Mouse (Mus musculus): ENCODE results near the gene Mfsd4b5. TPM values are rescaled to one million over a fixed set of nuclear protein-coding genes. Genes with fewer than 3 reads are reported as not detected.
"Not testable (repeated sequence)": the region's sequence is repeated elsewhere in the genome, so short reads cannot be mapped to it uniquely, and the experiment has no call there.

Gene Mfsd4b5
- polyA plus RNA-seq, 1 experiment = 0.74 TPM

DNA sequence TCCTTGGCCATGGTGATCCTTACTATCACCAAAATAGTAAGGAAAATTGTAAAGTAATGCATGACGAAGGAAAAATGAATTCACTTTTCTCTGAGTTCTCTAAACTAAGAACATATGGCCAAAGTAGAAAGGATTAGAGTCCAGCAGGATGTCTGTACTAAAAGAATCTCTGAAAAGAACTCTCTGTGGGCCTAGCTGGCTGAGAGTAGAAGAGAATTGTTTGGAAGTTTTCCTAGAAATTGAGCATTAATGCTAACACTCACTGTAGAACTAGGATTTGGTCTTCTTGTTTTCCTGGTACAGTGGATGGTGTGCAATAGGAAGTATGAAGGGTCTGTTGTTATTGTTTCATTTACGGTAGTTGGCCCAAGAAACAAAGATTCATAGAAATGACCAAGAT is 31.3 kb downstream of the Mfsd4b5 start:
- H3K36me3 ChIP-seq (ENCODE audit: control insufficient read depth, insufficient read depth, low read length) = peaks cover 3% of the 10 kb centered on the region
- WGBS = 89% methylated on average over 2 of the region's 2 CpGs
- H3K27ac ChIP-seq (ENCODE audit: insufficient read depth, low read depth, low read length) = no peak overlapping the region
- peaks cover 2% of the 10 kb centered on the region; the same call in 1 of the 2 replicates for H3K4me1 ChIP-seq (ENCODE audit: control insufficient read depth, insufficient read depth, insufficient read length, low read length)
- no peak overlapping the region for H3K4me3 ChIP-seq (ENCODE audit: low read depth, low read length)
- no peaks in the 10 kb centered on the region for H3K27me3 ChIP-seq (ENCODE audit: control insufficient read depth, insufficient read depth, low read length)
- no peak for TF ChIP-seq POLR2A (IDR thresholded peaks at IDR 0.05; ENCODE audit: low read depth, low read length)
- TF ChIP-seq CTCF (IDR thresholded peaks at IDR 0.05; ENCODE audit: extremely low read depth, insufficient read length, insufficient replicate concordance, low read depth, low read length) = no peak

DNA sequence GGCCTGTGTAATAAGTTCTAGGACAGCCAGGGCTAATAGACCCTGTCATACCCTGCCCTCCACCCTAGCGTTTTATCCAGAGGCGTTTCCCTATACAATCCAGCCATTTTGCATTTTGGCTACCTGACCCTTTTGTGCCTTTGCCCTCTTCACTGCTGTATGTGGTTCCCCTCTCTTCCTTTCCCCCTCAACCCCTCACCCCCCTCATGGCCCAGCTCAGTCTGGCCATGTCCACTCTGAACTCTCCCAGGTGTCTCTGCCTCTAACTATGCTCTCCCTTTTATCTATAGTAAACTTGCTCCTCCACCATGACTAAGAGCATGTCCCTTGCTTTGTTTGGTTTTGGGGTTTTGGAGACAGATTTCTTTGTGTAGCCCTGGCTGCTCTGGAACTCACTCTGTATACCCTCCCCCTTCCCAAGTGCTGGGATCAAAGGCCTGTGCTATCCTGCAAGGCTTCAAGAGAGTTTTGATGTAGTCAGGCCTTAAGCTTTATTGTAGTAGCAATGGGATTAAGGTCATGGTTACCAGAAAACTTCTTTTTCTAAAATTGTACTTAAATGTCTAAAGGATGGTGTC is 37.0 kb downstream of the Mfsd4b5 start:
- no peak overlapping the region for H3K4me3 ChIP-seq (ENCODE audit: low read depth, low read length)
- TF ChIP-seq POLR2A (IDR thresholded peaks at IDR 0.05; ENCODE audit: low read depth, low read length) (no peak), CTCF (IDR thresholded peaks at IDR 0.05; ENCODE audit: extremely low read depth, insufficient read length, insufficient replicate concordance, low read depth, low read length) (no peak)
- no peaks in the 10 kb centered on the region for H3K4me1 ChIP-seq (ENCODE audit: control insufficient read depth, insufficient read depth, insufficient read length, low read length)
- H3K27ac ChIP-seq (ENCODE audit: insufficient read depth, low read depth, low read length) = no peak overlapping the region
- H3K27me3 ChIP-seq (ENCODE audit: control insufficient read depth, insufficient read depth, low read length) = no peaks in the 10 kb centered on the region
- WGBS = 87% methylated on average over 2 of the region's 2 CpGs
- H3K36me3 ChIP-seq (ENCODE audit: control insufficient read depth, insufficient read depth, low read length) = peaks cover 12% of the 10 kb centered on the region

DNA sequence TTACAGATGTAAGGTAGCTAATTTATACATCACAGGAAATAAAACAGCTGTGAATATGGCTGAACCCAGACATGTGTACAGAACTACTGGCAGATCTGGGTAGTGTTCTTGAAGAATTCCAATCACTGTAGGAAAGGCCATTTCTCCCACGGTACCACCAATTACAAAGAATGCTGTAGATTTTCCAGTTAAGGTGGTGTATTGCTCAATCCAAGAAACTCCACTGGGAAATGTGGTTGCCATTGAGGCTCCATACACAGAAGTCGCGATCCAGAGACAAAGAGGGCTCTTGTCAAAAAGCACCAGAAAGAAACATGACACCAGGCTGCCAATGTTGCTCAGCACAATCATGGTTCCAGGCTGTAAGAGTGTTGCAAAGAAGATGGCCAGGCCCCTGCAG is 39.3 kb downstream of the Mfsd4b5 start:
- not testable (repeated sequence) for H3K27me3 ChIP-seq (ENCODE audit: control insufficient read depth, insufficient read depth, low read length); H3K4me3 ChIP-seq (ENCODE audit: low read depth, low read length); H3K4me1 ChIP-seq (ENCODE audit: control insufficient read depth, insufficient read depth, insufficient read length, low read length); H3K27ac ChIP-seq (ENCODE audit: insufficient read depth, low read depth, low read length)
- WGBS = 93% methylated on average over 3 of the region's 3 CpGs
- H3K36me3 ChIP-seq (ENCODE audit: control insufficient read depth, insufficient read depth, low read length) = peaks cover 12% of the 10 kb centered on the region

DNA sequence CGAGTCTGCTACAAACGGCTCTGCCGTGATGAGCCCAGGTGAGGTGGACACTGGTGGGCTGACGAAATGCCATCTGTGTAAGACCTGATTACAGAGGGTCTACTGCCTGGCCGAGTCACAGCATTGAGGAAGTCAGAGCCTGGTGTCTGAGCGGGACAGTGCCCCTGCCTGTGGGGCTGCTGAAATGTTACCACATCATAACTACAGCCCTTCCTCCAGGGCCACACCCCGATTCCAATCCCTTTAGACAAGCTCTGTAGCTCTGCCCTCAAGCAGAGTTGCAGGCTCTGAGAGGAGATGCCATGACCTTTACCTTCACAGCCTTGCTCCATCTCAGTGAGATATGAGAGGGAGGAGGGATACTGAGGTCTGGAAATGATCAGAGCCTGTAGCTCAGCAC is 49.9 kb downstream of the Mfsd4b5 start:
- H3K4me1 ChIP-seq (ENCODE audit: control insufficient read depth, insufficient read depth, insufficient read length, low read length) = no peaks in the 10 kb centered on the region; the same call in 1 of the 2 replicates

DNA sequence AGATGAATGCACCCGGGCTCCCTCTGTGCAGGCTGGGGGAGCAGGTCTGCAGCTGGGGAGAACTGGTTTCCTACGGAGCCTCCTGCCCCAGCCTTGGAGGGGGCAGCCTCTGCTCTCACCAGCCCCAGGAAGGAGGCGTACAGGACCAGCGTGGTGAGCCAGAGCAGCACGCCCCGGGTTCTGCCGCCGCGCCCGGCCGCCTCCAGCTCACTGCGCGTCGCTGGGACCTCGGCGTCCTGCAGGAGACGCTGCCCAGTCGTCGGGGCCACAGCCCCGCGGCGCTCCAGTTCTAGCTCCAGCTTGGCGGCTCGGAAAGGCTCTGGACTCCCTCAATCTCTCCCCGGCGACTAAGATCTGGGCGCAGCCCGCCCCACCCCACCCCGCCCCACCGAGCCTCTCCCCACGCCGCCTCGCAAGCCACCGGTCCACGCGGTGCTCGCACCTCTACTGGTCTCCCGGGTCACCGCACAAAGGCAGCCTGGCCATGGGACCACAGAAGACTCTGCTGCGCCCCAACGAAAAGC is 59.8 kb downstream of the Mfsd4b5 start, which contains the start of gene Mfsd4b2:
Mfsd4b2 (minus strand) TSS at position 308 of the 524 bp plus-strand sequence.
- H3K27me3 ChIP-seq (ENCODE audit: control insufficient read depth, insufficient read depth, low read length) = no peaks in the 10 kb centered on the region
- 3% methylated on average over 41 of the region's 41 CpGs for WGBS
- no peaks in the 10 kb centered on the region for H3K36me3 ChIP-seq (ENCODE audit: control insufficient read depth, insufficient read depth, low read length)
- TF ChIP-seq CTCF (IDR thresholded peaks at IDR 0.05; ENCODE audit: extremely low read depth, insufficient read length, insufficient replicate concordance, low read depth, low read length) (no peak), POLR2A (IDR thresholded peaks at IDR 0.05; ENCODE audit: low read depth, low read length) (peak; percentile 54; the same call in 1 of the 2 replicates)
- H3K4me3 ChIP-seq (ENCODE audit: low read depth, low read length) = peak within 1 kb of the TSS; percentile 86
- H3K4me1 ChIP-seq (ENCODE audit: control insufficient read depth, insufficient read depth, insufficient read length, low read length) = peaks cover 2% of the 10 kb centered on the region; the same call in 1 of the 2 replicates
- peak within 1 kb of the TSS; percentile 95 for H3K27ac ChIP-seq (ENCODE audit: insufficient read depth, low read depth, low read length)

More for the DNA sequence above, 49.9 kb downstream of the Mfsd4b5 start:
- Histone ChIP-seq H3K36me3 (ENCODE audit: control insufficient read depth, insufficient read depth, low read length) (no peaks in the 10 kb centered on the region), H3K27me3 (ENCODE audit: control insufficient read depth, insufficient read depth, low read length) (no peaks in the 10 kb centered on the region), H3K4me3 (ENCODE audit: low read depth, low read length) (no peak overlapping the region), H3K27ac (ENCODE audit: insufficient read depth, low read depth, low read length) (no peak overlapping the region)
- WGBS = 70% methylated on average over 7 of the region's 7 CpGs
- TF ChIP-seq POLR2A (IDR thresholded peaks at IDR 0.05; ENCODE audit: low read depth, low read length) (no peak), CTCF (IDR thresholded peaks at IDR 0.05; ENCODE audit: extremely low read depth, insufficient read length, insufficient replicate concordance, low read depth, low read length) (no peak)

DNA sequence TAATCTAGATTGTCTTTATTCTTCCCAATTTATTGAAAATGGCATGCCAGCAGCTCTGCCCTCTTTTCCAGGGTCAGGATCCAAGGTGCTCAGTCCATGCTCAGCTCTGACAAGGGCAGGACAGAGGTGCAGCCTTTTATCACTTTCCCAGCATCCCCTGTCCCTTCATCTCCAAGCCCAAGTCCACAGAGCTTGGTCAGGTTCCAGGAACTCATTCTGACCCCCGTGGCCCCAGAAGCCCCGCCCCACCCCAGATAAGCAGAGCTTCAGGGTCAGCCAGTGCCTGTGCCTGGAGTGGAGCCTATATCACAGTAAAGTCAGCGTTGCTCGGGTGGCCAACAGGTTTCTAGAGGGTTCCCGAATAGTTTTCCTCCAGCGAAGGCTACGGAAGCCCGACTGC is 61.9 kb downstream of the Mfsd4b5 start:
- H3K27me3 ChIP-seq (ENCODE audit: control insufficient read depth, insufficient read depth, low read length); H3K4me1 ChIP-seq (ENCODE audit: control insufficient read depth, insufficient read depth, insufficient read length, low read length); H3K36me3 ChIP-seq (ENCODE audit: control insufficient read depth, insufficient read depth, low read length): not testable (repeated sequence)
- 26% methylated on average over 8 of the region's 8 CpGs for WGBS
- Histone ChIP-seq H3K4me3 (ENCODE audit: low read depth, low read length) (peak overlapping the region; percentile 18; the same call in 1 of the 2 replicates), H3K27ac (ENCODE audit: insufficient read depth, low read depth, low read length) (peak overlapping the region; percentile 96)

DNA sequence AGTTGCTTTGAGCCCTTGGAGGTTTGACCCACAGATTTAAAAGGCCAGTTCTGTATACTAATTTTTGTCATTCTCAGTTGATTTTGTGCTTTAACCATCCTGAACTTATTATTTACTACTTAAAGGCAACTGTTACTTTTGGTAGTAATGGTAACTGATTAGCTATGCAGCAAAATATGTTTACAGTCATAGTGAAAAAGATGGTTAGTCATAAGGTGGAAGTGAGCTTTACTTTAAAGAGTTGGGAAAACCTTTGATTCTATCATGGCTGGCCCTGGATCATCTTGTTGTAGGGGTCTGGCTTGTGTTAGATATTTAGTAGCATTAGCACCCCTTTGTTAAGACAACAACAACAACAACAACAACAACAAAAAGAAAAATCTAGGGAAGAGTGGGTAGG is 73.8 kb downstream of the Mfsd4b5 start:
- Histone ChIP-seq H3K4me3 (ENCODE audit: low read depth, low read length) (no peak overlapping the region), H3K27ac (ENCODE audit: insufficient read depth, low read depth, low read length) (no peak overlapping the region), H3K27me3 (ENCODE audit: control insufficient read depth, insufficient read depth, low read length) (no peaks in the 10 kb centered on the region), H3K36me3 (ENCODE audit: control insufficient read depth, insufficient read depth, low read length) (no peaks in the 10 kb centered on the region), H3K4me1 (ENCODE audit: control insufficient read depth, insufficient read depth, insufficient read length, low read length) (peaks cover 7% of the 10 kb centered on the region; the same call in 1 of the 2 replicates)
- TF ChIP-seq CTCF (IDR thresholded peaks at IDR 0.05; ENCODE audit: extremely low read depth, insufficient read length, insufficient replicate concordance, low read depth, low read length) = no peak
- no peak for TF ChIP-seq POLR2A (IDR thresholded peaks at IDR 0.05; ENCODE audit: low read depth, low read length)
